Mouse (Mus musculus) heart, adult 2 months (tissue): ENCODE data around the gene Cavin4.

Experiments used
- CTCF ChIP-seq: fragments of 200-600 bp; IDR thresholded peaks from 2 replicates; pipeline ENCODE4 v1.8.1; 2022; ENCODE audit warnings: antibody characterized with exemption, mild to moderate bottlenecking, moderate library complexity
- EP300 ChIP-seq: fragments of 200-500 bp; IDR thresholded peaks from 2 replicates; pipeline ENCODE4 v1.6.1; 2011; ENCODE audit warnings: low read depth, low read length, control low read depth; ENCODE audit not compliant: insufficient read depth
- POLR2A ChIP-seq: fragments of 200-500 bp; IDR thresholded peaks from 2 replicates; pipeline ENCODE4 v1.6.1; 2011; ENCODE audit warnings: mild to moderate bottlenecking, low read depth, low read length, control low read depth; ENCODE audit not compliant: insufficient read depth

GRCm38 (mm10) chr4:48624961-48625360, 38.4 kb upstream of the Cavin4 start:
- no peak for TF ChIP-seq CTCF
- no peak for TF ChIP-seq POLR2A
- TF ChIP-seq EP300: no peak
